Mouse (Mus musculus) olfactory bulb, adult 2 months (tissue): Measurements from ENCODE around the gene Elp1.

Experiments
- CTCF ChIP-seq: fragments of 200-500 bp; IDR thresholded peaks from 2 replicates; pipeline ENCODE4 v1.5.1; 2012; ENCODE audit warnings: low read depth, mild to moderate bottlenecking, low read length, moderate library complexity; ENCODE audit not compliant: insufficient read depth
- POLR2A ChIP-seq: fragments of 200-500 bp; IDR thresholded peaks from 2 replicates; pipeline ENCODE4 v1.6.1; 2012; ENCODE audit warnings: mild to moderate bottlenecking, low read depth, low read length, moderate library complexity; ENCODE audit not compliant: insufficient read depth

DNA sequence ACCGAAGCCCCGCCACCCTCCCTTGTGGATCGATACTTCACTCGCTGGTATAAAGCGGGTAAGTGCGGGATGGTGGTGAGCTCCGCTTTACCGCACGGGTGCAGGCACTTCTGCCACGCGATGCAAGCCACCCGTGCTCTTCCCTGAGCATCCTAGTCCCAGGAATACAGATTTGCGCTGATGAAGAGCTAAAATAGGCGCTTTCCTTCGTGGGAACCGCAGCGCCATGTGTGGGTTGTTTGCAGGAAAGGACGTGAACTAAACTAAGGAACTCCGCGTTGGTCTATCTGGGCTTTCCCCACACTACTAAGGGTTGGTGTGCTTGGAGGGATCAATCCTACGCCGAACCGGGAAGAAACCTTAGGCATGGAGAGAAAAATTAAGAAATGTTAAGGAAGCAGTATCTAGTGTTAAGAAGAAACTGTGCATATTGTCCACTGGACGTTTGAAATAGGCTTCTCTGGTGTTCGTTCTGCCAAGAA is 579 bp upstream of the Elp1 start:
- TF ChIP-seq POLR2A: no peak
- TF ChIP-seq CTCF: no peak
